Mouse (Mus musculus) C2C12 (cell line): ENCODE measurements at regions not wholly inside any gene's neighbourhood (a gene's known extent, or its start where the extent isn't known, plus 50 kb on each side); places are given as distances from the start of the nearest gene placed in this dataset.

Experiments used
- H3K27me3 ChIP-seq: one replicate; pipeline ENCODE4 v1.6.1; 2011; ENCODE audit not compliant: control insufficient read depth, insufficient read depth, insufficient read length
- H3K36me3 ChIP-seq: one replicate; pipeline ENCODE4 v1.6.1; 2011; ENCODE audit not compliant: control insufficient read depth, insufficient read depth
- H3K4me3 ChIP-seq: one replicate; pipeline ENCODE4 v1.5.1; 2011; ENCODE audit warnings: mild to moderate bottlenecking, control low read depth; ENCODE audit not compliant: poor library complexity, insufficient read depth, severe bottlenecking
- H3K79me2 ChIP-seq: one replicate; pipeline ENCODE4 v1.6.1; 2011; ENCODE audit not compliant: control insufficient read depth, insufficient read depth
- H3K79me3 ChIP-seq: one replicate; pipeline ENCODE4 v1.6.1; 2011; ENCODE audit warnings: low read depth, control low read depth
- H3ac ChIP-seq: one replicate; pipeline ENCODE3; 2011; ENCODE audit warnings: low read depth; ENCODE audit not compliant: control insufficient read depth, insufficient read length
- CEBPB ChIP-seq: IDR thresholded peaks from one replicate; pipeline ENCODE4 v1.6.1; 2011; ENCODE audit warnings: low read depth, mild to moderate bottlenecking, control low read depth, moderate library complexity
- CTCF ChIP-seq: IDR thresholded peaks from one replicate; pipeline ENCODE4 v1.5.1; 2011; ENCODE audit not compliant: control insufficient read depth, insufficient read depth, insufficient read length
- FOSL1 ChIP-seq: IDR thresholded peaks from one replicate; pipeline ENCODE4 v1.8.0; 2011; ENCODE audit warnings: mild to moderate bottlenecking, low read length; ENCODE audit not compliant: poor library complexity, insufficient read depth, severe bottlenecking
- MAX ChIP-seq: IDR thresholded peaks from one replicate; pipeline ENCODE4 v1.6.1; 2011; ENCODE audit warnings: mild to moderate bottlenecking, control low read depth
- MYOD1 ChIP-seq: IDR thresholded peaks from one replicate; pipeline ENCODE4 v1.6.1; 2011; ENCODE audit warnings: low read depth; ENCODE audit not compliant: control insufficient read depth, insufficient read length
- MYOG ChIP-seq: IDR thresholded peaks from one replicate; pipeline ENCODE4 v1.6.1; 2011; ENCODE audit not compliant: control insufficient read depth, insufficient read length; ENCODE audit errors: extremely low read depth
- USF1 ChIP-seq: IDR thresholded peaks from one replicate; pipeline ENCODE4 v1.6.1; 2011; ENCODE audit warnings: low read depth, mild to moderate bottlenecking, control low read depth, moderate library complexity

DNA sequence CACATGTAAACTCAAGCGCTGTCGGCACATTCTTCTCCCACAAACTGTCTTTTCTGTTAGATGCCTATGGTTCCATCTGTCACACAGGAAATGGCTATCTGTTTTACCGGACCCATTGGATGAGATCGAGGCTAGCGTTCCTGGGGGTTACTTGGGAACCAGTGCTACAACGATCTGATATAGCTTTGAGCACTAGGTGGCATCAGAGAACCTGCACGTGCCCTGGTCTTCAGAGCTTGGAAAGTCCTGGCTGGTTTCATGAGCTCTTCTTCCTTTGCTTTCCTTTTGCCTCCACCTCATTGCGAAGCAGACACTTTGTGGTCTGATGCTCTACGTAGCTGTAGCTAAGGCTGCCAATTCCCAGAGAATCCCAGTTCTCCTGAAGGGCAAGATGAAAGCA, 123.8 kb upstream of the Cyyr1 start:
- Histone ChIP-seq H3K79me2 (no peaks in the 10 kb centered on the region), H3ac (no peak overlapping the region), H3K79me3 (no peaks in the 10 kb centered on the region), H3K36me3 (no peaks in the 10 kb centered on the region), H3K4me3 (no peak overlapping the region), H3K27me3 (no peaks in the 10 kb centered on the region)
- TF ChIP-seq FOSL1 (no peak), MYOD1 (no peak), MAX (no peak), MYOG (no peak), USF1 (peak; percentile 52), CEBPB (no peak)

DNA sequence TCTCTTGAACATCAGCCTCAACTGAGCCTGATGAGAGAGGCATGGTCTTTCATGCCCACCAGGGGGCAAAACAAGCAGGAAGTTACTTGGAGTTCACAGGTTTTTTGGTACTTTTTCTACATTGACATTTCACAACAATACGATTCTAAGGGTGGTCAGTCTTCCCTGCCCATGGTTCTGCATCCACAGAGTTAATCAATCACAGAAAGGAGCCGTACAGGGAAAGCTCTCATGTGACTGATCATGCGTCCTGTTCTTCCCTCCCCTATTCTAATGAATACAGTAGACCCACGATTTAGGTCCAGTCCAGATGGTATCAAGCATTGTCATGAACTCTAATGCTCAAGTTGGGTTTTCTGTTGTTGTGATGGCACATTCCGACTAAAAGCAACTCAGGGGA, 115.6 kb upstream of the Cyyr1 start:
- Histone ChIP-seq H3ac (no peak overlapping the region), H3K27me3 (no peaks in the 10 kb centered on the region)
- TF ChIP-seq MYOD1 (no peak), CEBPB (no peak), FOSL1 (no peak), CTCF (no peak), MAX (no peak), MYOG (no peak), USF1 (no peak)

DNA sequence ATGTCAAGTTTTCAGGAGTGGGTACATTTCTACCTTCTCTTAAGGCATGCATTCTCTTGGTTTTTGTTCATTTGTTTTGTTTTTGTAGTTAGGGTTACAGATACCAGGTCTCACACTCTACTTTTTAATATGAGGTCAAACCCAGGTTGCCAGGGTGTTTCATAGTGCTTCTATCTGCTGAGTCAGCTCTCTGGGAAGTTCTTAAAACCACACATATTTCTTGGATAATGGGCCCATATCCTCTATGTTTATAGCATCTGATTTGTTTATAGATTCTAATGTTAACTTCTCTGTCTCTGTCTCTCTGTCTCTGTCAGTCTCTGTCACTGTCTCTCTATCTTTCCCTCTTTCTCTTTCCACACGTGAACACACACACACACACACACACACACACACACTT, 114.6 kb upstream of the Cyyr1 start:
- Histone ChIP-seq H3ac (no peak overlapping the region), H3K27me3 (no peaks in the 10 kb centered on the region), H3K36me3 (no peaks in the 10 kb centered on the region), H3K79me2 (no peaks in the 10 kb centered on the region), H3K4me3 (no peak overlapping the region), H3K79me3 (no peaks in the 10 kb centered on the region)
- TF ChIP-seq CEBPB (no peak), CTCF (no peak), USF1 (no peak), FOSL1 (no peak), MYOG (no peak), MYOD1 (no peak), MAX (no peak)

More for the DNA sequence above, 115.6 kb upstream of the Cyyr1 start:
- Histone ChIP-seq H3K4me3 (no peak overlapping the region), H3K79me3 (no peaks in the 10 kb centered on the region), H3K79me2 (no peaks in the 10 kb centered on the region), H3K36me3 (no peaks in the 10 kb centered on the region)

DNA sequence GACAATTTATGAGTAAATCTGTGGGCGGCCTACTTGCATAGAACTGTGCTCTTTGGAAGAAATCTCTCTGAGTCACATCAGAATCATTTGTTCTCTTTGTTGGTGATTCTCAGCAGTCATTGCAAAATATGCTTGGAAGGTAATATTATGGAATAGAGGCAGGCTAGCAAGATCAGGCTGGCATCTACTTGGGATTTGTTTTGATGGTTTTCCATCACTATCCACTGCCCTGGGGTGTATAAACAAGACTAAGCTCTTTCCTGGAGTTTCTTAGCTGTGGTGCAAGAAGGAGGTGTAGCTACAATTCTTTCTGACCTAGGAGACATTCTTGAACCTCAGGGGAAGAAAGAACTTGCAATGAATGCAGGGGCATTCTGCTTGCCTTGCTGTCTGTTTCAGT, 96.3 kb upstream of the Cyyr1 start:
- TF ChIP-seq MAX (no peak), MYOG (no peak), CTCF (no peak), CEBPB (no peak)
- no peaks in the 10 kb centered on the region for H3K36me3 ChIP-seq
- H3K27me3 ChIP-seq: no peaks in the 10 kb centered on the region
- no peak overlapping the region for H3ac ChIP-seq
- no peaks in the 10 kb centered on the region for H3K79me3 ChIP-seq
- no peak overlapping the region for H3K4me3 ChIP-seq
- H3K79me2 ChIP-seq: no peaks in the 10 kb centered on the region

DNA sequence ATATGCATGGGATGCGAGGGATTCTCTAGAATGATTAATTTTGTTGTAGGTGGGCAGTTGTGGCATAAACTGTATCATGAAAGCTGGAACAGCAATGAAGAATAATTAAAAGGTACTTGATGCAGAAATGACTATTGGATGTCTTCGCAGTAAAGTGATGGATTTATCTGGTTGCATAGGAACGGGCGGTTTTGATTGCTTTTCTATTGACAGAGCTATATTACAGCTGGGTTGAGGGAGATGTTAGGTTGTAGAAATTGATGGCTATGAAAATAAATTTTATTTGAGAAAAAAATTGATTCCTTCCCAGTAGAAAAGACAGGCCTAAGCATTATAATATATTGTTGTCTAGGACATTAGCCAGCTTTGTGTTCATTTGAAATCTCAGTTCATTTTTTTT, 87.8 kb upstream of the Cyyr1 start:
- no peaks in the 10 kb centered on the region for H3K79me2 ChIP-seq
- no peak overlapping the region for H3ac ChIP-seq
- no peaks in the 10 kb centered on the region for H3K36me3 ChIP-seq
- H3K27me3 ChIP-seq: no peaks in the 10 kb centered on the region
- TF ChIP-seq MAX (no peak), CTCF (no peak), FOSL1 (no peak), USF1 (no peak), CEBPB (no peak), MYOD1 (no peak), MYOG (no peak)
- no peak overlapping the region for H3K4me3 ChIP-seq
- H3K79me3 ChIP-seq: no peaks in the 10 kb centered on the region

DNA sequence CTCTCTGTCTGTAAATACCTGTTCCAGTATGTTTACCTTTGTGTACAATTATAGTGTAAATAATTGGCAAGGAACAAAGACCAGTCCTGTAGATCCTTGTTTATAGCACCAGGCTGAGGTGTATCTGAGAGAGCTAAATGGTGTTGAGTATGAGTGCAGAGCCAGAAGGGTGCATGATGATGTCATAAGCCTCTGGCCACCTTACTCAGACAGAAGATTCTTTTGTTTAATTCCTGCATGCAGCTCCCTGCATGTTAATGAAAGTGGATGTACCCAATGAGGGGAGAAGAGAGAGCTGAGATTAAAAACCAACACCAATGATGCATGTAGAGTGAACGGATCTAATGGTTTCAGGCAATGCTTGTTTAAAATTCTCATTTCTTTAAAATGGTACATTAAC, 83.9 kb upstream of the Cyyr1 start:
- H3K27me3 ChIP-seq: no peaks in the 10 kb centered on the region
- no peaks in the 10 kb centered on the region for H3K36me3 ChIP-seq
- H3K79me2 ChIP-seq: no peaks in the 10 kb centered on the region
- no peak overlapping the region for H3K4me3 ChIP-seq
- TF ChIP-seq CTCF: no peak
- no peak for TF ChIP-seq USF1
- no peak for TF ChIP-seq MAX
- TF ChIP-seq MYOG: no peak
- TF ChIP-seq FOSL1: no peak
- TF ChIP-seq CEBPB: no peak
- no peak for TF ChIP-seq MYOD1
- H3ac ChIP-seq: no peak overlapping the region
- no peaks in the 10 kb centered on the region for H3K79me3 ChIP-seq

DNA sequence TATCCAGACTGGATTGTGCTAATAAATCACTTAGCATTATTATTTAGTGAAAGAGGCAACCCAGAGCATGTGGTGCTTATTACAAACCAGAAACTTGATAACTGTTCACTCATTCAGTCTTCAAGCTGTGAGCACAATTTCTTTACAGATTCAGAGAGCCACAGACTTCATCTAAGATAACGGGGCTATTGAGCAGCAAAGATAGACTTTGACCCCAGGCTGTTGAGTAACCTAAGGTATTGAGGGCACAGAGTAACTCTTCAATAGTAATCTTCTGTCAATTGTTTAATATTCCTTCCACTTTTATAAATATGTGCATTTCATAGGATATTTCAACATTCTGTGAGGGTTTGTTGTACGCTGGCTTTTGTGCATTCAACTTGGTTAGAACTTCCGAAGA, 76.5 kb upstream of the Cyyr1 start:
- H3K79me2 ChIP-seq: no peaks in the 10 kb centered on the region
- TF ChIP-seq CTCF (no peak), MYOG (no peak), CEBPB (no peak), MYOD1 (no peak), MAX (no peak), USF1 (no peak), FOSL1 (no peak)
- no peak overlapping the region for H3ac ChIP-seq
- H3K4me3 ChIP-seq: no peak overlapping the region
- no peaks in the 10 kb centered on the region for H3K79me3 ChIP-seq
- H3K36me3 ChIP-seq: no peaks in the 10 kb centered on the region
- H3K27me3 ChIP-seq: no peaks in the 10 kb centered on the region
